Mouse (Mus musculus) kidney, adult 2 months (tissue): ENCODE results near the gene Rab23.

Source experiments
- CTCF ChIP-seq: fragments of 200-500 bp; conservative IDR thresholded peaks from 2 replicates; pipeline ENCODE4 v1.5.1; 2011; ENCODE audit warnings: low read depth, mild to moderate bottlenecking, control low read depth, low read length, moderate library complexity, mixed read lengths; ENCODE audit not compliant: insufficient read depth, insufficient read length
- POLR2A ChIP-seq: fragments of 200-500 bp; IDR thresholded peaks from one replicate; pipeline ENCODE4 v1.6.1; 2011; ENCODE audit warnings: low read depth, low read length, control low read depth

GRCm38 (mm10) chr1:33680435-33680834 lies 39.3 kb upstream of the Rab23 start:
- TF ChIP-seq POLR2A (no peak), CTCF (no peak)
